Mouse (Mus musculus) gastrocnemius, adult 8-10 months (tissue): ENCODE results near the gene G0s2. TPM values are rescaled to one million over a fixed set of nuclear protein-coding genes. Genes with fewer than 3 reads are reported as not detected.

Experiments used
- DNase-seq, 2 experiments: peaks; one replicate each; pipeline ENCODE4 v3.0.0; 2022; ENCODE audit warnings: low spot score in 2 of 2
- total RNA-seq, 4 experiments: library from RNA; stranded (reverse); gene quantifications; 2 replicates each; pipeline ENCODE4 v1.2.4; 2022

Gene G0s2
- 10 to 100 TPM; 14.5 to 30.2 (median 27.6) TPM for total RNA-seq

DNA sequence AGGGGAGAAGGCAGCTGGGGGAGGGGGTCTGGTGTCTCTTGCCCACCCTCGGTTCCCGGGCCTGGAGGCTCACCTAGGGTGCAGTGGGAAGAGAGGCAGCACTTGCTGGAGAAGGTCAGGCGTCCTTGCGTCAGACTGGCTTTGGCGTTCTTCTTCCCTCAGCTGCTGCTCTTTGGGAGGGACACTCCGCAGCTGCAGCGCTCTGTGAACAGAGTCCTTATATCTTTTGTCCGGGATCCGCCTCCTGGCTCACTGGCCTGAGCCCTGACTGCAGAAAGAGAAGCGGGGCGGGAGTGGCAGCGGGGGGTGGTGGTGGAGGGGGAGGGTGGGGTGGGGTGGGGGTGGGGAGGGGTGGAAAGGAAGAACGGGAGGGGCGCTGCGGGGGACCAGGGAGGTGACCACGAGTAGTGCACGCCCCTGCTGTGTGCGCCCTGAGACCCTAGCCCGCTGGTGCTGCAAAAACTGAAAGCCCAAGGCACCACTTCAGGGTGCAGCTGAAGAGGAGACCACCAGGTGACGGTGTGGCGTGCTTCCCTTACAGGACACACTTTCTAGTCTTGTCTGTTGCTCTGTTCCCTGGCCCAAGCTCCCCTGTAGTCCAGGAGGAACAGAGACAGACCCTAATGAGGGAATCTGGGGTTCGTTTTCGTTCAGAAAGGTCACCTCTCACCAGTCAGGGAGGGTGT, at the start of gene G0s2:
TSS of gene G0s2 (minus strand) at position 302 of the 686 bp plus-strand sequence.
- peak; percentile 64 to 79 for DNase-seq

DNA sequence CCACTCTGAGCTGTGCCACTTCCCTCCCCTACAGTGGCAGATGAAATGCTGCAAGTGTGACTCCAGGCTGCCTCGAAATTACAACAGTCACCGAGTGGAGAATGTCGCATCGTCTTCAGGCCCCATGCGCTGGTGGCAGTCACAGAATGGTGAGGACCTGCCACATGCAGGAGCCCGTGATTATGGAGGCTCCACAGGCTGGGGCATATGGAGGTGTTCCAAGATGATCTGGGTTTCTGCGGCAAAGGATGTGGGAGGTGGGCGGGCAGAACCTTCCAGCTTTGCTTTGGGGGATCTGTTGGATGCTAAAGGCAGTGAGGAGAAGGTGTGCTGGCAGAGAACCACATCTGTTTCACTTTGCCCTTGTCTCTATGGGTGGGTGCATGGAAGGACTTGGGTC, 47.4 kb upstream of the G0s2 start:
- no peak for DNase-seq

DNA sequence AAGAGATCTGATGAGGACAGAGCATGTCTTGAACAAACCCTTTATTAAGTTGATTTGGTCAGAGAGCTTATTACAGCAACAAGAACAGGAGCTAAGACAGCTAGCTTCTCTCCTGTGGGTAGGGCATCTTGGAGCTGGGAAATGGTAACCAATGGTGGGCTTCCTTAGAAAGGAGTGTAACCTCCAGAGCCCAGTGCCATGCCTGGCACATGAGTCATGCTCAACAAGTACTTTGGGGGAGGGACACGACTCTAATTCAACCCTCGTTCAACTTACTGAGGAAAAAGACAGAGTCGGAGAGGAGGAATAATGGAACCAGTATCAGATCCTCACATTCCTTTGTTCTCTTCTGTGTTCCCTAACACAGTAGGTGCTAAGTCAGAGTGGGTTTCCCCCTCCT, 46.7 kb upstream of the G0s2 start:
- DNase-seq = no peak

DNA sequence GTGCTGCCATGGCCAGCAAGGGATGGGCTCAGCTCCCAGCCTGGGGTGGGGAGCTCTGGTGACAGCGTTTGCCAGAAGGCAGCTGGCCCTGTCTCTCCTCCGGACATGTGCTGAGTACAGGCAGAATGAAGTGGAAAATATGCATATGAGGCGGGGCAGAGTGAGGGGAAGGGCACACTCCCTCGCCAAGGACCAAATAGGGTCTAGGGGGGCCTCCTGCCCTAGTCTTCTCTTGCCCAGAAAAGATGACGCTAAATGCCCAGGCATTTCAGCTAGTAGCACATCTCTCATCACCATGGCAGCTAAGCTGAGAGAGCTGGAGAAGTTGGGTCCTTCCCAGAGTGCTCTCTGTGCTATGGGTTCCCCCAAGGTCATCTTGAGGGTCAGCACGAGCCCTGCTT, 44.1 kb upstream of the G0s2 start:
- DNase-seq = peak; percentile 76 to 88

DNA sequence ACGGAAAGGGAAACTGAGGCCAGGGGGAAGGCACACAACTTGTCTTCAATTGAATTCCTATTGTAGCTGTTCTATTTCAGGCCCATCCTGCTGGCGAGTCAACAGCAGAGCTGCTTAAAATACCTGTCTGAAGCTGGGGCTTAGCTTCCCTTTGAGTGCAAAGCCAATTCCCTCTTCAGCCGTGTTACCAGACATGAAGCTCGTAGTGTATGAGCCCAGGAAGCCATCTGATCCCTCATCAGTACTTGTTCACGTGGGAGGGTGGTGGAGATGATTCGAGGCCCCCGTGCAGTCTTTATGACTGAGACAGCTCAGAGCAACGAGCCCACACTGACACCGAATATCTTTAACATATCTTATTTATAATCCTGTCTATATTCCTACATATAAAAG, 43.3 kb upstream of the G0s2 start:
- peak; percentile 45 to 48 for DNase-seq

DNA sequence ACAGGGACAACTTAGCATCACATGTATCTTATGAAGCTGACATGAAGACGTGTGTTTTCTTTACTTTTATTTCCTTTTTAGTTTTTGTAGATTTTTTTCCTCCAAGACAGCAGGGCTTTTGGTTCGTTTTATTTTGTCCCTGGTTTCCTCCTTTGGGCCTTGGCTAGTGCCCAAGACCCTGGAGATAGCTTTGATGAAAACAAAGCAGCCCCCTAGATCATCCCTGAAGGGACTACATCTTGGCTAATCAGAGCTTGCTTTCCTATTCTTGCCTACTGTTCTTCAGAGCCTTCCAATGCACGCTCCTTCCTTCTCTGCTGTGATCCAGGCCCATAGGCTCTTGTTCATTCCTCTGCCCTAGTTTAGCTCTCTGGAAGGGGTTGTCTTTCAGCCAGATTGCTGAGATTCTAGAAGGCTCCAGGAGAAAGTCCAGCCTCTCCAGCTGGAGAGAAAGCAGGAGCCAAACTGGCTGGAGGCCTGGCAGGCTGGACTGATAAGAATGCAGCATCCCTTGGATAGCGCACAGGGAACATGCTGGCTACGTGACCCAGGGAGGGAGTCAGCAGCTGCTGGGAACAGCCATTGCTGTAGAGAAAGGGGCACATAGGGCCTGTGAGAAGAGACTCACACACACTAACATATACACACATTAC, 42.8 kb upstream of the G0s2 start:
- peak; percentile 87 to 92 for DNase-seq

DNA sequence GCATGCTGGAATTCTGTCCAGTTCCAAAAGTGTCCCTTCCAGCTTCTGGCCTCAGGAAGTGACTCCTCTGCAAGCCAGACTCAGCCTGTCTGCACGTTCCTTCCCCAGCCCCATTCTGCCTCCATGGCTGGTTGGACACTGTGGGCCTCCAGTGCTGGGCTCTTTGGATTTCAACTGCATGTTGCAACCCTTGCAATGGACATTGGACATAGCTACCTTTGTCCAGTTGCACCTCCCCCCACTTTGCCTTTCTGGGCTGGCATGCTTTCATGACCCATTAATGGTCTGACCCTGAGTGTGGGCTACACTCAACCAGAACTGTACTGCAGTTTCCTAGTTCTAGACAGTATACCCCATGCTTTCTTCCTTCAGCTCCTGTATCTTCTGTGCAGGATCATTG, 38.6 kb upstream of the G0s2 start:
- DNase-seq = no peak

DNA sequence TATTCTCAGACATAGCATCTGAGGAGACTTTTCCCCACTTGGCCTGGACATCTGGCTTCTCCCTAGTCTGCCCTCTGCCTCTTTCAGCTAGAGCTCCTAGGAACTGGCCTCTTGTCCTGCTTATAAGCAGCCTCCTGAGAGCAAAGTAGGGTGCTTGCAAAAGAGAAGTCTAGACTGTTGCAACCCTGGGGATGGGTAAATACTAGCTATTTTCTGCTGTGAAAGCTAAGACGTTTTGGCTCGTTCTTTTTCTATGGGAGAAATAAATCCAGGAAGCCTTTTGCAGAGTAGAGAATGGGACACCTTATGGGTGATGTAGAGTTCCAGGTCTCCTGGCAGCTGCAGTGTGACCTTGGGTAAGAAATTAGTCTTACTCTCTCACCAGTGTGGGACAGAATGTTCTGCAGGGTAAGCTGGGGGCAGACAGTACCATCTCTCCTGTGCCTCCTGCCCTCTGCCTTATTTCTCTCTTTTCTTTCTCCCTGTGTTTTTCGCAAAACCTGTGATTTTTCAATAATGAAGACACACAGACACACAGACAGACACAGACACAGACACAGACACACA, 37.6 kb upstream of the G0s2 start:
- DNase-seq = no peak

DNA sequence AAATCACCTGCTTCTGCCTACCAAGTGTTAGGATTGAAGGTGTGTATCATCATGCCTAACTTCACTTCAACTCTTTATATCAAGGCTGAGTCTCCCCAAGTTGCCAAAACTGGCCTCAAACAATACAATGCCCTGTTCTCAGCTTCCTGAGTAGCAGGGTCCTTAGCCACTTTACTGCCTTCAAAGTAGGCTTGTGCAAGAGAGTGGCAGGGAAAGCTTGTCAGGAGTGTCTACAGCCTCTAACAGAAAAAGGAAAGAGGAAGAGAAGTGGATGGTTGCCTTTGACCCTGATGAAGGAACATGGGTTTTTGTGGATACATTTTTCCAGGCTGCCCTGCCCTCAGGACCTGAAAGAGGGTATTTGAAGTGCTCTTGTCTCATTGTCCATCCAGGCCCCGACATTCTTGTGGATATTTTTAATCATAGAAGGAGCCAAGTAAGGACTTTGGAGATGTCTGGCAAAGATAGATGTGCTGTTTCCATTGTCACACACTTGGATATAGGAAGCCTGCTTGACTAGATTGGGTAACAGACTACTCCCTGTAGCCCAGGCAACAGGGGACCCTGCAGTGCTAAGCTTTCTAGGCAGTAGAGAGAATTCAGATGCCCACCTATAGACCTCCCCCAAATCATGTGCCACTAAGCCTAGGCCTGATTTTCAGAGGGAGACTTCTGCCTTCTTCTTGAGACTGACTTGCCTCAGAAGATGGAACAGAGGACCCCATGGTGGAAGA, 36.9 kb upstream of the G0s2 start:
- DNase-seq = no peak

DNA sequence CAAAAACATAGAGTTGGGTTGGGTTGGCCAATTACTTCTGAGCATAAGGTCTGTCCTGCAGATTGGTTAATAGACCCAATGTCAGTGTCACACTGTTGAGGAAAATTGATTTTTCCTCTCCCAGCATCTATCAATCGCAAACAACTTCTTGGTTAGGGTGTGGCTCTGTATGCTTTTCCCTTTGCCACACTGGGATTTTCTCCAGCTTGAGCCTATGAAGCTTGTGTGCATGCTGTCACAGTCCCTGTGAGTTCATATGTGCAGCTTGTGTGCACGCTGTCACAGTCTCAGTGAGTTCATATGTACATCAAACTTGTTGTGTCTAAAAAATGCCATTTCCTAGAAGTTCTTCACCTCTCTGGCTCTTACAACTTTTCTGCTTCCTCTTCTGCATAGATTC, 33.8 kb upstream of the G0s2 start:
- DNase-seq = no peak

DNA sequence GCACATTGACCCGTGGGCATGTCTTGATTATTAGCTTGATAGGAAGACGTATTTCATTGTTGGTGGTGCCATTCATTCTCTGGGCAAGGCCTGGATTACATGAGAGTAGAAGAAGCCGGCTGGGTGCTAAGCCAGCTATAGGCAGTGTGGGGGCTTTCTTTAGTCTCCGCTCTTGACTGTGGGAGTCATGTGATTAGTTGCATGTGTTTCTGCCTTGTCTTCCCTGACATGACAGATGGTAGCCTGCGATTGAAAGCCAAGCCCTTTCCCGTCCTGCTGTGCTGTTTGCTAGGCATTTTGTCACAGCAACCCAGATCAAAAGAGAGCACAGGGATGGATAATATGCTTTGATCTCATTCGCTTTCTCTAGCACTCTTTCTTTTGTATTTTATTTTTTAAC, 32.4 kb upstream of the G0s2 start:
- DNase-seq = no peak

DNA sequence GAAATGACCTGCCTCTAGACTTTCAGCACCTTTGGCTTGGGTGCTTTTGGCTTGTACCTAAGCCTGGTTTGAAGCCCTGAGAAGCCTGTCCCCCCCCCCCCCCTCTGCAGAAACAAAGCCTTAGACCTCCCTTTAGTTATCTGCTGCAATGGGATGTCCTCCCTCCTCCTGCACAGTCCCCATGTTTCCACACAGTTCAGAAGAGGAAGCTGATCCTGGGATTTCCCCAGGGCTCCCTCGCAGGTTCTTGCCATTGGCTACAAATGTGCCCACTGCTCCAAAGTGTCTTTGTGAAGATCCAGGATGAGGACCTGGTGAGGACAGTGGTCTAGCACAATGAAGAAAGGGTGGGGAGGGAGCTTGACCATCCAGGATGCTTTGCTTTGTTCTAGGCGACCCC, 30.1 kb upstream of the G0s2 start:
- no peak for DNase-seq

DNA sequence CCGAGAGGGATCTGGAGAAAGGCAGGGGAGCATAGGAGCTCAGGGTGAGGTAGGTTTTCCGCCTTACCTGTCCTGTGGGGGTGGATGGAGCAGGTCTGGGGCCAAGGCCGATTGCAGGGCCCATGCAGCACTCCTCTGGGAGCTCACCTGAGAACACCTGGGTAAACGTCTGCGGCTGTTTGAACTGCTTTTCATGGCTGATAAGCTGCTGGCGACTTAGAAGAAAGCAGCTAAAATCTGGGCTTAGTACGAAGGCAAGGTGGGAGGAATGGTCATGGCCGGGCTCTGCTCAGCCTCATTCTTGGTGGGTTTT, 29.0 kb upstream of the G0s2 start:
- DNase-seq = no peak

DNA sequence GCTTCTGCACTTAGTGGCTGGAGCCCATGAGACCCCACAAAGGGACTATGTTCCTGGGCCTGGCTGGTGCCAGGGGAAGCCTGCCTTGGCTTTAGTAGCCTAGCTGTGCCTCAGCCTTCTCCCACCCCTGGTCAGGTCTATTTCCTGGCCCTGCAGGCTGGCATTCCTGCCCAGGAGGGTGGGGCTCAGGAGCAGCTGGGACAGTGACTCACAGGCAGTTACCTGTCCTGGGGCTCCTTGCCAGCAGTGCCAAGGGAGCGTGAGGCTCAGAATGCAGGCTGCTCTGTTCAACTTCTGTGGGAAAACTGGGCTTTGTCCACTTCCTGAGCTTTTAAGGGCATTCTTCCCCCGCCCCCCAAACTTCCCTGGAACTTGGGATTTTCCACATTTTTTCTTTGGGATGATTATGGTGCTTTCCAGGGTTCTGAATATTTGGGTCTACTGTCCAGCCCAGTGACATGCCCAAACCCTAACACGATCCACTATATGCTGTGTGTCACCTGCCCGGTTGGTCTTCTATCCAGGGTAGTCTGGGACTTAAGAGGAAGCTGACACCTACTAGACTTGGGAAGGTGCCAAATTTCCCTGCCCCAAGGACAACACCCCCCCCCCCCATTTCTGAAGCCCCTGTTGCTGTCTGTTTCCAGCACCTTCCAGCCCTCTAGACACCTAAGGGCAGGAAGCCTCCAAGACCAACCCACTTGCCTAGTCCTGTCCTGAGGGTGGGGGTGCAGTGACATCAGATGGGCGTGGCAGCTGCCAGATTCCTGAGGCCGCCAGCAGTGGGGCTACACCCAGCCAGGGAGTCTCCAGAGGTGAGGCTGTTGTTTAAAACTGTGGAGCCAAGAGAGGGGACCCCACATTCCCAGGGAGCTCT, 28.4 kb upstream of the G0s2 start:
- DNase-seq = no peak

DNA sequence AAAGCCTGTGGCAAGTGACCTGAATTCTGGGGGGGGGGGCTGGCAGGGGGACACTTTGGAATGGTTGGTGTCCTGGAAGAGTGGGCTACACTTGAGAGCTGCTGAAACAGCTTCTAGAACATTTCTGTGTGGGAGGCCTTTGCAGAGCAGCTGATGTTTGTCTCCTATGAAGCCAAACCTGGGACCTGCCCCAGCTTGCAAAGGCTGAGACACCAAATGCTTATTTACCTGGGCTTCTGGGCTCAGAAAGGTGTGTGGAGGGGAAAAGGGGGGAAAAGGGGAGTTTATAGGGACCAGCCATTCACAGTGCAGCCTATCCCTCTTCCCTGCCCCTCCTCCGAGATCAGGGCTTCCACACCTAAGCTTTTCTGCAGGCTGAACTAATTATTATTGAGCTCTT, 27.0 kb upstream of the G0s2 start:
- DNase-seq = no peak

DNA sequence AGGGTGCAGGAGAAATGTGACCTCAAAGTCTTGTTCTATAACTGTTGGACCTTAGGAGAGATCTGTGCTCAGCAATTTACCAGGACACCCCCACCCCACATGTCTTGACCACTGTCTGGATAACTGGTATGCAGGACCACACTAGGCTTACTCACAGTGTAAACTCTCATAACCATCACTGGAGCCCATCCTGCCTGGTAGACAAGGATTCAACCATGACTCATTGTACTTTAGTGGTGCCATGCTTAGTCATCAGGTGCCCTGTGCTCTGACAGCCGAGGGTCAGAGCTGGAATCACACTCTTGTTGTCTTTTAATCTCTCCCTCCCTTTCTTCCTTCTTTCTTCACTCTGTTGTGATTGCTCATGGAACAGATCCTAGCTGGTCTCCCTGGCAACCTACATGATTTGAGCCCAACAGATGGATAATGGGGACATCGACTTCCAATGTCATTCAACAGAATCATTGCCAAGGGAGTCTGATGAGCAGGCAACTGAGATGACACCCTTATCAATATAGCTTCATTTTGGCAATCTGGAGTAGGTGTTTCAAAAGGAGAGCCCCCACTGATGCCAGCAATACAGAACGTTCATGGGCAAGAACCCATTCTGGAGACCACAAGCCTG, 25.2 kb upstream of the G0s2 start:
- DNase-seq = no peak

DNA sequence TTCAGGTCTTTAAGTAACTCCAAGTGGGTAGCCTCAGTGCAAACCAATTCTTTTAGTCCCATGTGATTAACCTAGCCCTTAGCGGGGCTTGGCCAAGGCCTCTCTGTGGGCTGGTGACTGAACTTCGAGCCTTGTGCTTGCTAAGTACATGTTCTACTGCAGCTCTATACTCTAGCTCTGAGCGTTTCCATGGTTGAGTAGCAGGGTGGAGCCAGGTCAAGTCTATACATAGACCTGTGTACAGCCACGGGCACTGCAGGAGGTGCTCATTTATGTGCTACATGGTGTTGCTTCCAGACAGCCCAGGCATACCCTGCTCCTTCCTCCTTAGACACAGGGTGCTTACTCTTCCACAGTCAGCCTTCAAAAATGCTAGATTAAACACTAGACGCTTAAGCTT, 22.9 kb upstream of the G0s2 start:
- no peak for DNase-seq

DNA sequence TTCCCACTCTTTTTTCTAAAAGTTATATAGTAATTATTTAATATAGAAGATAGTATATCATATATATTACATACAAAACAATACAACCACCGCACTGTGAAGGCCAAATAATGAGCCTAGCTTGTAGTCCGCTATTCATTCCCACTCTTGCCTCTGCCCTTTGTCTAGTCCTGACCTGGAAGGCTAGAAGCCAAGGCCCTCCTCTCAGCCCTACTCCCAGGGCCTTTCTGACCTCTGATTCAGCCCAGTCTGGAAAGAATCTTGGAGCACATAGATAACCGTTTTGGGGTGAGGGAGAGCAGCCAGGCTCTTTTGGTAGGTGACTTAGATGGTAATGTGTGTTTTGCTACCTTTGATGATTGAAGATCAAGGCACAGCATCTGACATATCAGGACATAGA, 20.9 kb upstream of the G0s2 start:
- DNase-seq = no peak

DNA sequence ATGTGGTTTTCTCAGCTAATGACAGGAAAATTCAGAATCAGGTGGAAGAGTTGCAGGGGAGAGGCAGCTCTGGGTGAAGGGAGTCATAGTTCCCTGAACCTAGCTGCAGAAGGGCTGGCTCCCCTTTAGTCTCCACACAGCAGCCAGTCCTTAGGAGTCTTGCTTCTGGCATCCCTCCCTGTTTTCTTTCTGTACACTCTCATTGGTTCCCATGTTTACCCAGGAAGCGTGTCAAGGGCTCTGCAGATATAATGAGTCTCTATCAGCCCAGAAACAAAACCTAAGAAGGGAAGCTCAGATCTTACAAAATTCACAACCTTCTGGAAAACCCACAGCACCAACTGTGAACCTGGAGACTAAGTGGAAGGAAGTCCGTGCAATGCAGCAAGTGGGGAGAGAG, 20.0 kb upstream of the G0s2 start:
- no peak for DNase-seq

DNA sequence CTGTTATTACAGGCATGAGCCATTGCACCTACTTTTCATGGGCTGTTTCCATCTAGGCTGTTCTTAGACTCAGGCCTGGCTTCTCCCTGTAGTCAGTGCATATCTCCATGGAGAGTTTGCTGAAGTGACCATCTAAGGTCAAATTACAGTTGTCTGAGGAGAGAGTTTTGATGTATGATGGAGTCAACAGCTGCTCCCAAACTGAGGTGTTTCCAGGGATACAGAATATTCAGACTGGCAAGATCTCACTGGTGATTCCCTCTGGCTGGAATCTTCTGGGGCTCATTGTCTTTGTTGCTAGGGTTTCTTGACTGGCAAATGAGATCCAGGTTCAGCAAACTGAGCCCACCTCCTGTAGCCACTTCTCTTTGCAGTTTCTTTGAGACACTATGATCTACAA, 17.7 kb upstream of the G0s2 start:
- no peak for DNase-seq

DNA sequence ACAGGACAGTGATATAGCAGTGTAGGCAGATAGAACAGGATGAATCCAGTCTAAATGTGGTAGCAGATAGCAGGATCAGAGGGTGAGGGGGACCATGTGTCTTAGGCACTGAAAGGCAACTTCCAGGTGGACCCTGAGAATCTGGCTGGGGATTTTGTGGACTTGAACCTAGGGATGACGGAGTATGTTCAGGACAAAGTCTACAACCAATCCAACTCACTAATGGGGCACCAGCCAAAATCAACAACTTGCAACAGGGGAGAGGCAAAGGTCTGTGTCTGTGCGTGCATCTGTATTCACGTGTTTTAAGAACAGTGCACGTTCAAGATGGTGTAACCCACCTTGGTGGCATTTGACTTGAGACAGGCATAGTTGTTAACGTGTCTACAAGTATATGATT, 16.9 kb upstream of the G0s2 start:
- DNase-seq = no peak
